Mouse (Mus musculus): ENCODE measurements around the gene Ppp2r3c.

GRCm38 (mm10) chr12:55272243-55272642 lies 30.6 kb downstream of the Ppp2r3c start:
- TF ChIP-seq CTCF (IDR thresholded peaks at IDR 0.05; ENCODE audit: low read depth) (no peak), EP300 (IDR thresholded peaks at IDR 0.05; ENCODE audit: low read depth) (no peak)
